Mouse (Mus musculus): ENCODE results near the gene Tm4sf19. TPM values are rescaled to one million over a fixed set of nuclear protein-coding genes. Genes with fewer than 3 reads are reported as not detected.

The Tm4sf19 gene
- polyA plus RNA-seq (2016; fragmentation: Nextera tagmentation; extraction: Ambion mirVana), result not detected in 2 replicates

- no peak for DNase-seq (ENCODE audit: low spot score)
- Histone ChIP-seq H3K36me3 (no peaks in the 10 kb centered on the region), H3K4me3 (no peak within 1 kb of the TSS), H3K27me3 (ENCODE audit: insufficient read depth, poor library complexity, severe bottlenecking) (no peaks in the 10 kb centered on the region), H3K4me1 (replicated peaks) (peaks cover 2% of the 10 kb centered on the region), H3K9me3 (no peaks in the 10 kb centered on the region), H3K27ac (no peak within 1 kb of the TSS)
- WGBS, result 77% methylated on average over 7 of the region's 7 CpGs
These were observed at the start of gene Tm4sf19 for GRCm38 (mm10) chr16:32400267-32400666. Gene Tm4sf19, plus strand, starts transcription at chr16:32400506.

GRCm38 (mm10) chr16:32350776-32351175, 49.5 kb upstream of the Tm4sf19 start:
- no peak overlapping the region for H3K4me3 ChIP-seq
- WGBS, result 91% methylated on average over 3 of the region's 3 CpGs
- H3K4me1 ChIP-seq (replicated peaks), result no peaks in the 10 kb centered on the region
- no peak for DNase-seq (ENCODE audit: low spot score)
- H3K27me3 ChIP-seq (ENCODE audit: insufficient read depth, poor library complexity, severe bottlenecking), result no peaks in the 10 kb centered on the region
- no peak overlapping the region for H3K27ac ChIP-seq
- peaks cover 34% of the 10 kb centered on the region for H3K36me3 ChIP-seq
- H3K9me3 ChIP-seq, result no peaks in the 10 kb centered on the region

GRCm38 (mm10) chr16:32363530-32363929, 36.8 kb upstream of the Tm4sf19 start:
- DNase-seq (ENCODE audit: low spot score), result no peak
- Histone ChIP-seq H3K4me1 (replicated peaks) (no peaks in the 10 kb centered on the region), H3K4me3 (no peak overlapping the region), H3K27ac (no peak overlapping the region), H3K27me3 (ENCODE audit: insufficient read depth, poor library complexity, severe bottlenecking) (no peaks in the 10 kb centered on the region), H3K9me3 (no peaks in the 10 kb centered on the region), H3K36me3 (peaks cover 76% of the 10 kb centered on the region)
- WGBS, result 91% methylated on average over 2 of the region's 2 CpGs

- DNase-seq (ENCODE audit: low spot score), result peak; percentile 27
- H3K4me3 ChIP-seq, result no peak overlapping the region
- H3K9me3 ChIP-seq, result no peaks in the 10 kb centered on the region
- WGBS, result 89% methylated on average over 4 of the region's 4 CpGs
- no peak overlapping the region for H3K27ac ChIP-seq
- no peaks in the 10 kb centered on the region for H3K4me1 ChIP-seq (replicated peaks)
- H3K27me3 ChIP-seq (ENCODE audit: insufficient read depth, poor library complexity, severe bottlenecking), result no peaks in the 10 kb centered on the region
- peaks cover 85% of the 10 kb centered on the region for H3K36me3 ChIP-seq
These were observed 29.0 kb upstream of the Tm4sf19 start for GRCm38 (mm10) chr16:32371351-32371750.

- H3K4me3 ChIP-seq, result no peak overlapping the region
- WGBS, result 95% methylated on average over 2 of the region's 2 CpGs
These were observed 20.7 kb upstream of the Tm4sf19 start for GRCm38 (mm10) chr16:32379575-32379974.

GRCm38 (mm10) chr16:32382901-32383300, 17.4 kb upstream of the Tm4sf19 start:
- Histone ChIP-seq H3K4me1 (replicated peaks) (no peaks in the 10 kb centered on the region), H3K27me3 (ENCODE audit: insufficient read depth, poor library complexity, severe bottlenecking) (no peaks in the 10 kb centered on the region), H3K36me3 (peaks cover 96% of the 10 kb centered on the region), H3K4me3 (no peak overlapping the region), H3K9me3 (no peaks in the 10 kb centered on the region), H3K27ac (no peak overlapping the region)
- DNase-seq (ENCODE audit: low spot score), result no peak

More at GRCm38 (mm10) chr16:32379575-32379974, 20.7 kb upstream of the Tm4sf19 start:
- Histone ChIP-seq H3K4me1 (replicated peaks) (no peaks in the 10 kb centered on the region), H3K27me3 (ENCODE audit: insufficient read depth, poor library complexity, severe bottlenecking) (no peaks in the 10 kb centered on the region), H3K36me3 (peaks cover 98% of the 10 kb centered on the region), H3K27ac (no peak overlapping the region), H3K9me3 (no peaks in the 10 kb centered on the region)
- DNase-seq (ENCODE audit: low spot score), result no peak

GRCm38 (mm10) chr16:32384885-32385284, 15.4 kb upstream of the Tm4sf19 start:
- 93% methylated on average over 2 of the region's 2 CpGs for WGBS
- H3K9me3 ChIP-seq, result no peaks in the 10 kb centered on the region
- no peaks in the 10 kb centered on the region for H3K27me3 ChIP-seq (ENCODE audit: insufficient read depth, poor library complexity, severe bottlenecking)
- H3K36me3 ChIP-seq, result peaks cover 88% of the 10 kb centered on the region
- H3K27ac ChIP-seq, result no peak overlapping the region
- H3K4me3 ChIP-seq, result no peak overlapping the region
- DNase-seq (ENCODE audit: low spot score), result no peak
- H3K4me1 ChIP-seq (replicated peaks), result no peaks in the 10 kb centered on the region

- H3K36me3 ChIP-seq, result peaks cover 84% of the 10 kb centered on the region
- no peaks in the 10 kb centered on the region for H3K9me3 ChIP-seq
- 93% methylated on average over 3 of the region's 3 CpGs for WGBS
- no peaks in the 10 kb centered on the region for H3K27me3 ChIP-seq (ENCODE audit: insufficient read depth, poor library complexity, severe bottlenecking)
- no peak for DNase-seq (ENCODE audit: low spot score)
- H3K4me3 ChIP-seq, result no peak overlapping the region
- H3K4me1 ChIP-seq (replicated peaks), result no peaks in the 10 kb centered on the region
- no peak overlapping the region for H3K27ac ChIP-seq
These were observed 13.5 kb upstream of the Tm4sf19 start for GRCm38 (mm10) chr16:32386826-32387225.

GRCm38 (mm10) chr16:32389049-32389448, 11.3 kb upstream of the Tm4sf19 start:
- no peaks in the 10 kb centered on the region for H3K9me3 ChIP-seq
- no peaks in the 10 kb centered on the region for H3K27me3 ChIP-seq (ENCODE audit: insufficient read depth, poor library complexity, severe bottlenecking)
- H3K4me1 ChIP-seq (replicated peaks), result no peaks in the 10 kb centered on the region
- no peak for DNase-seq (ENCODE audit: low spot score)
- H3K4me3 ChIP-seq, result no peak overlapping the region
- no peak overlapping the region for H3K27ac ChIP-seq
- peaks cover 82% of the 10 kb centered on the region for H3K36me3 ChIP-seq

GRCm38 (mm10) chr16:32389841-32390240, 10.5 kb upstream of the Tm4sf19 start:
- 89% methylated on average over 3 of the region's 3 CpGs for WGBS
- no peak overlapping the region for H3K27ac ChIP-seq
- peaks cover 75% of the 10 kb centered on the region for H3K36me3 ChIP-seq

GRCm38 (mm10) chr16:32390882-32391281, 9.4 kb upstream of the Tm4sf19 start:
- no peaks in the 10 kb centered on the region for H3K27me3 ChIP-seq (ENCODE audit: insufficient read depth, poor library complexity, severe bottlenecking)
- no peak for DNase-seq (ENCODE audit: low spot score)
- H3K4me1 ChIP-seq (replicated peaks), result no peaks in the 10 kb centered on the region
- peaks cover 65% of the 10 kb centered on the region for H3K36me3 ChIP-seq
- no peak overlapping the region for H3K27ac ChIP-seq
- WGBS, result 96% methylated on average over 3 of the region's 3 CpGs
- H3K4me3 ChIP-seq, result no peak overlapping the region
- no peaks in the 10 kb centered on the region for H3K9me3 ChIP-seq

More at GRCm38 (mm10) chr16:32389841-32390240, 10.5 kb upstream of the Tm4sf19 start:
- no peak for DNase-seq (ENCODE audit: low spot score)
- no peaks in the 10 kb centered on the region for H3K4me1 ChIP-seq (replicated peaks)
- no peaks in the 10 kb centered on the region for H3K9me3 ChIP-seq
- no peak overlapping the region for H3K4me3 ChIP-seq
- H3K27me3 ChIP-seq (ENCODE audit: insufficient read depth, poor library complexity, severe bottlenecking), result no peaks in the 10 kb centered on the region

- Histone ChIP-seq H3K4me3 (no peak overlapping the region), H3K9me3 (no peaks in the 10 kb centered on the region), H3K4me1 (replicated peaks) (peaks cover 2% of the 10 kb centered on the region), H3K36me3 (peaks cover 30% of the 10 kb centered on the region), H3K27ac (no peak overlapping the region), H3K27me3 (ENCODE audit: insufficient read depth, poor library complexity, severe bottlenecking) (no peaks in the 10 kb centered on the region)
- WGBS, result 78% methylated on average over 6 of the region's 6 CpGs
- no peak for DNase-seq (ENCODE audit: low spot score)
These were observed 4.4 kb upstream of the Tm4sf19 start for GRCm38 (mm10) chr16:32395679-32396540.

GRCm38 (mm10) chr16:32396541-32396835, 3.8 kb upstream of the Tm4sf19 start:
- no peak overlapping the region for H3K27ac ChIP-seq
- WGBS, result 68% methylated on average over 3 of the region's 3 CpGs
- DNase-seq (ENCODE audit: low spot score), result no peak

More at GRCm38 (mm10) chr16:32396541-32396835, 3.8 kb upstream of the Tm4sf19 start:
- H3K27me3 ChIP-seq (ENCODE audit: insufficient read depth, poor library complexity, severe bottlenecking), result no peaks in the 10 kb centered on the region
- no peak overlapping the region for H3K4me3 ChIP-seq
- H3K9me3 ChIP-seq, result no peaks in the 10 kb centered on the region
- peaks cover 24% of the 10 kb centered on the region for H3K36me3 ChIP-seq
- H3K4me1 ChIP-seq (replicated peaks), result peaks cover 2% of the 10 kb centered on the region
